Mouse (Mus musculus) testis, adult 2 months (tissue): ENCODE data around the gene Tshr. TPM values are rescaled to one million over a fixed set of nuclear protein-coding genes. Genes with fewer than 3 reads are reported as not detected.
"Not testable (repeated sequence)": the region's sequence is repeated elsewhere in the genome, so short reads cannot be mapped to it uniquely, and the experiment has no call there.

Experiments
- H3K27ac ChIP-seq: fragments of 200-500 bp; 2 replicates; pipeline ENCODE4 v1.5.1; 2012; ENCODE audit warnings: low read depth, low read length; ENCODE audit not compliant: control insufficient read depth, insufficient read depth
- H3K27me3 ChIP-seq: fragments of 200-500 bp; 2 replicates; pipeline ENCODE4 v1.6.1; 2012; ENCODE audit warnings: mild to moderate bottlenecking, low read length, moderate library complexity; ENCODE audit not compliant: control insufficient read depth, insufficient read depth
- H3K36me3 ChIP-seq: fragments of 200-500 bp; 2 replicates; pipeline ENCODE4 v1.6.1; 2012; ENCODE audit warnings: mild to moderate bottlenecking, low read length; ENCODE audit not compliant: control insufficient read depth, insufficient read depth
- H3K4me1 ChIP-seq: fragments of 200-500 bp; 2 replicates; pipeline ENCODE4 v1.6.1; 2012; ENCODE audit warnings: low read length; ENCODE audit not compliant: control insufficient read depth, insufficient read depth
- H3K4me3 ChIP-seq: fragments of 200-500 bp; 2 replicates; pipeline ENCODE4 v1.5.1; 2012; ENCODE audit warnings: low read depth, mild to moderate bottlenecking, low read length, moderate library complexity, mixed read lengths; ENCODE audit not compliant: control insufficient read depth
- CTCF ChIP-seq: fragments of 200-500 bp; IDR thresholded peaks from 2 replicates; pipeline ENCODE4 v1.5.1; 2012; ENCODE audit warnings: low read depth, mild to moderate bottlenecking, inconsistent platforms, low read length, moderate library complexity; ENCODE audit not compliant: control insufficient read depth, insufficient read depth, insufficient replicate concordance
- POLR2A ChIP-seq: fragments of 200-500 bp; IDR thresholded peaks from 2 replicates; pipeline ENCODE4 v1.6.1; 2012; ENCODE audit warnings: low read depth, mild to moderate bottlenecking, inconsistent platforms, low read length, moderate library complexity; ENCODE audit not compliant: control insufficient read depth
- polyA plus RNA-seq: library from polyadenylated mRNA; depleted of rRNA; stranded (reverse); fragments of >200 nt; gene quantifications from 2 replicates; pipeline ENCODE4 v1.2.3, GENCODE M21; 2012

Gene Tshr
- polyA plus RNA-seq, 1 experiment = 4.2 TPM

- Histone ChIP-seq H3K27me3 (no peaks in the 10 kb centered on the region), H3K4me3 (no peak overlapping the region), H3K4me1 (no peaks in the 10 kb centered on the region), H3K36me3 (peaks cover 1% of the 10 kb centered on the region; the same call in 1 of the 2 replicates), H3K27ac (no peak overlapping the region)
- TF ChIP-seq CTCF (no peak), POLR2A (no peak)
Measured at GRCm38 (mm10) chr12:91585206-91585605, 200.8 kb downstream of the Tshr start.

- not testable (repeated sequence) for H3K4me3 ChIP-seq, H3K27me3 ChIP-seq, H3K4me1 ChIP-seq, H3K27ac ChIP-seq, H3K36me3 ChIP-seq
Measured at GRCm38 (mm10) chr12:91585815-91586214, 201.5 kb downstream of the Tshr start.

DNA sequence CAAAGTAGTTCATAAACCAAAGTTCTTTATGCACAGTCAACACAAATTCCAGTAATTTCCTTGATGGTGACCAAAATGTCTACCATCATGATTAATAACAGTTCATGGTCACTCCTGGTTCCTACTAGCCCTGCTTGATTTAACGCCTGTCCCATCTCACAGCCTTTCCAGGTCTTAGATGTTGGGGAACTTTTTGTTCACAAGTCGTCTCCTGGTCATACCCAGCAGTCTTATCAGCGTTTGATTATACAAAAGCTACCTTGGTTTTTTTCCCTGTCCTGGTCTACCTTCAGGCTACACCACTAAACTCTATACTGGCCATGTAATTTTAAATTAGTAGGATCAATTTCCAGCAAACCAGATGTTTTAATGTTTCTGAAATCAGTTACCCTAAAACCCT lies 202.7 kb downstream of the Tshr start:
- Histone ChIP-seq H3K27ac (no peak overlapping the region), H3K4me1 (no peaks in the 10 kb centered on the region; the same call in 1 of the 2 replicates), H3K36me3 (no peaks in the 10 kb centered on the region; the same call in 1 of the 2 replicates), H3K4me3 (peak overlapping the region; percentile 13; the same call in 1 of the 2 replicates), H3K27me3 (no peaks in the 10 kb centered on the region)
- no peak for TF ChIP-seq CTCF
- no peak for TF ChIP-seq POLR2A

DNA sequence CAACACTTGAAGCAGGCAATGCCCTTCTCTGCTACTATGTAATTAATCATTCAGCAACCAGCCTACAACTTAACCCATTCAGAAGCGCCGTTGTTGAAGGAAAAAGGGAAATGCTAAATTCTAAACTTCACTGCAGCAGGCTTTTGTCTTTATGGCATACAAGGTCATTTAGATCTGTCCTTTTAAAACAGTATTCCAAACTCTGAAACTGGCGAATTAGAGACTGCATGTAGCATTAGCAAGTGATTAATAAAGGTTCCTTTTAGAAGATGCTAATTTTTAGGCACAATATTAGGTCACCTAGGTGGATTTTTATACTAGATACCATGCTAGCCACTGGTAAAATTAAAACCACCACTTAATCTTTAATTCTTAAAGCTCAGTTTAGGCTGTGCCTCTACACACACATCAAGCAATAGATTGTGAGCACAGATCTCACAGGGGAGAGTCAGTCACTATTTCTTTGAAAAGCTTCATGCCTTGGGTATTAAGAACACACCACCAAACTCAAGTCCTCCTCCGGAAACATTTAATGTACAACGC lies 203.2 kb downstream of the Tshr start:
- TF ChIP-seq CTCF = no peak
- TF ChIP-seq POLR2A = no peak

GRCm38 (mm10) chr12:91588176-91588669 lies 203.9 kb downstream of the Tshr start:
- Histone ChIP-seq H3K4me3 (peak overlapping the region; percentile 95), H3K27ac (peak overlapping the region; percentile 93), H3K4me1 (no peaks in the 10 kb centered on the region; the same call in 1 of the 2 replicates), H3K27me3 (no peaks in the 10 kb centered on the region), H3K36me3 (no peaks in the 10 kb centered on the region; the same call in 1 of the 2 replicates)
- TF ChIP-seq CTCF = no peak
- peak; percentile 71 for TF ChIP-seq POLR2A

More for the DNA sequence above, 203.2 kb downstream of the Tshr start:
- Histone ChIP-seq H3K4me3 (no peak overlapping the region), H3K36me3 (no peaks in the 10 kb centered on the region; the same call in 1 of the 2 replicates), H3K27ac (no peak overlapping the region), H3K4me1 (no peaks in the 10 kb centered on the region; the same call in 1 of the 2 replicates), H3K27me3 (no peaks in the 10 kb centered on the region)

GRCm38 (mm10) chr12:91588670-91589541 lies 204.5 kb downstream of the Tshr start:
- Histone ChIP-seq H3K27ac (peak overlapping the region; percentile 96), H3K4me1 (no peaks in the 10 kb centered on the region; the same call in 1 of the 2 replicates), H3K36me3 (no peaks in the 10 kb centered on the region; the same call in 1 of the 2 replicates), H3K4me3 (peak overlapping the region; percentile 95), H3K27me3 (no peaks in the 10 kb centered on the region)
- no peak for TF ChIP-seq CTCF
- no peak for TF ChIP-seq POLR2A

DNA sequence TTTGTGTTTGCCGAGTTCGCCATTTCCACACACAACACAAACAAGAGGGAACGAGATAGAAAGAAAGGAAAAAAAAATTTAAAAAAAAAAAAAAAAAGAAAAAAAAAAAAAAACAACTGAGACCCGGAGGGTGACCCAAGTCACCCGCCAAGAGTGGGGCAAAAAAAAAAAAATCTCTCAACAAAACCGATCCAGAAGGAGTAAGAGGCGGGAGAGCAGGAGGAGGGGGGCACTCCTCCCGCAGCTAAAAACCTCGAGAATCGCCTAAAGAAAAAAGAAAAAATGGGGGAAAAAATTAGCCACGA lies 205.1 kb downstream of the Tshr start:
- Histone ChIP-seq H3K4me3 (peak overlapping the region; percentile 95), H3K27ac (peak overlapping the region; percentile 68), H3K27me3 (no peaks in the 10 kb centered on the region), H3K36me3 (no peaks in the 10 kb centered on the region; the same call in 1 of the 2 replicates), H3K4me1 (no peaks in the 10 kb centered on the region; the same call in 1 of the 2 replicates)
- TF ChIP-seq CTCF (no peak), POLR2A (no peak)
